Mouse (Mus musculus) limb, embryonic 14.5 days (tissue): Measurements from ENCODE around the gene Sebox. TPM values are rescaled to one million over a fixed set of nuclear protein-coding genes. Genes with fewer than 3 reads are reported as not detected.

Experiments
- ATAC-seq: fragments of 200-750 bp; cut with Nextera tagmentation; 2 replicates; pipeline ENCODE4 v1.8.0; 2017; ENCODE audit warnings: low read depth, moderate number of reproducible peaks, moderate TSS enrichment; ENCODE audit not compliant: low FRiP score
- DNase-seq: peaks from one replicate; pipeline ENCODE4 v3.0.0-alpha.2; 2015; ENCODE audit warnings: low spot score
- H3K27ac ChIP-seq: fragments of 300-500 bp; sonication (generic); replicated peaks from 2 replicates; pipeline ENCODE4 v1.5.1; 2014; ENCODE audit warnings: low read depth, mild to moderate bottlenecking, low read length, moderate library complexity, mixed read lengths
- H3K27me3 ChIP-seq: fragments of 300-500 bp; sonication (generic); 2 replicates; pipeline ENCODE4 v1.6.1; 2014; ENCODE audit warnings: low read length, mixed read lengths; ENCODE audit not compliant: control insufficient read depth, insufficient read depth
- H3K36me3 ChIP-seq: fragments of 300-500 bp; sonication (generic); 2 replicates; pipeline ENCODE4 v1.6.1; 2014; ENCODE audit warnings: mild to moderate bottlenecking, low read length, moderate library complexity, mixed read lengths; ENCODE audit not compliant: control insufficient read depth, insufficient read depth
- H3K4me1 ChIP-seq: fragments of 300-500 bp; sonication (generic); 2 replicates; pipeline ENCODE4 v1.6.1; 2014; ENCODE audit warnings: antibody characterized with exemption, low read length, mixed read lengths; ENCODE audit not compliant: control insufficient read depth, insufficient read depth
- H3K4me2 ChIP-seq: fragments of 300-500 bp; sonication (generic); replicated peaks from 2 replicates; pipeline ENCODE4 v1.6.1; 2014; ENCODE audit warnings: low read depth, mild to moderate bottlenecking, low read length, moderate library complexity; ENCODE audit not compliant: severe bottlenecking
- H3K4me3 ChIP-seq: fragments of 300-500 bp; sonication (generic); replicated peaks from 2 replicates; pipeline ENCODE4 v1.5.1; 2014; ENCODE audit warnings: low read length
- H3K9ac ChIP-seq: fragments of 300-500 bp; sonication (generic); 2 replicates; pipeline ENCODE4 v1.6.1; 2014; ENCODE audit warnings: mild to moderate bottlenecking, low read depth, low read length, moderate library complexity; ENCODE audit not compliant: severe bottlenecking
- H3K9me3 ChIP-seq: fragments of 300-500 bp; sonication (generic); 2 replicates; pipeline ENCODE4 v1.6.1; 2016; ENCODE audit warnings: low read length; ENCODE audit not compliant: control insufficient read depth
- POLR2A ChIP-seq: fragments of 200-500 bp; IDR thresholded peaks from 2 replicates; pipeline ENCODE4 v1.8.0; 2012; ENCODE audit warnings: inconsistent platforms, mild to moderate bottlenecking, moderate library complexity, borderline replicate concordance; ENCODE audit not compliant: insufficient read depth, insufficient read length; ENCODE audit errors: extremely low read depth
- WGBS: fragments of 180-500 bp; shearing (Covaris S2); extraction: QIAGEN DNeasy Blood & Tissue Kit; methylation state at CpG from one replicate; pipeline ENCODE4 v1.1.7; 2014; 5-methylcytosine and 5-hydroxymethylcytosine counted together
- polyA plus RNA-seq, 2 experiments: library from polyadenylated mRNA; depleted of rRNA in 1 of 2; stranded (reverse) in 1 of 2; unstranded in 1 of 2; fragments of >200 nt; fragmentation: Nextera tagmentation in 1 of 2; extraction: Ambion mirVana in 1 of 2; gene quantifications; 2 replicates each; pipeline versions ENCODE4 v1.2.1 to v1.2.3; 2012 to 2014

Sebox gene
- polyA plus RNA-seq, 2 experiments: not detected

DNA sequence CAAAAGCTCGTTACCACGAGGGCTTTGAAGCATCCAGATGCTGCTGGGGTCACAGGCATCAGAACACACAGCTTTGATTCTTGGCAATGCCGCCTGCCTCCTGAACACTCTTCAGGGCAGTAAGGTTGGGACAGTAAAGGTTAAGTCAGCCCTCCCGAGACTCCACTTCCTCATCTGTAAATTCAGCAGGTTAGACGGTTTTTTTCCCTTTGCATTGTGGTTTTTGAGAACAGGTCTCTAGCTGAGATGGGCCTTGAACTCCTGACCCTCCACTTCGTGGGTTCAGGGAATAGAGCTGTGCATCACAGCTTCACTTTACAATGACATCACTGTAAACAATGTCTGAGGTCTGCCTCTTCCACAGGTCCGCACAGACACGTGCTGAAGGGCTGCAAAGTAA is 41.9 kb downstream of the Sebox start:
- no peak overlapping the region for H3K9ac ChIP-seq
- ATAC-seq (no peak), DNase-seq (no peak)
- H3K4me2 ChIP-seq: no peak overlapping the region
- H3K4me3 ChIP-seq: no peak overlapping the region
- H3K4me1 ChIP-seq: peaks cover 12% of the 10 kb centered on the region
- no peak for TF ChIP-seq POLR2A
- WGBS: 68% methylated on average over 8 of the region's 8 CpGs
- H3K36me3 ChIP-seq: peaks cover 37% of the 10 kb centered on the region
- no peaks in the 10 kb centered on the region for H3K9me3 ChIP-seq
- H3K27ac ChIP-seq: no peak overlapping the region
- H3K27me3 ChIP-seq: no peaks in the 10 kb centered on the region

DNA sequence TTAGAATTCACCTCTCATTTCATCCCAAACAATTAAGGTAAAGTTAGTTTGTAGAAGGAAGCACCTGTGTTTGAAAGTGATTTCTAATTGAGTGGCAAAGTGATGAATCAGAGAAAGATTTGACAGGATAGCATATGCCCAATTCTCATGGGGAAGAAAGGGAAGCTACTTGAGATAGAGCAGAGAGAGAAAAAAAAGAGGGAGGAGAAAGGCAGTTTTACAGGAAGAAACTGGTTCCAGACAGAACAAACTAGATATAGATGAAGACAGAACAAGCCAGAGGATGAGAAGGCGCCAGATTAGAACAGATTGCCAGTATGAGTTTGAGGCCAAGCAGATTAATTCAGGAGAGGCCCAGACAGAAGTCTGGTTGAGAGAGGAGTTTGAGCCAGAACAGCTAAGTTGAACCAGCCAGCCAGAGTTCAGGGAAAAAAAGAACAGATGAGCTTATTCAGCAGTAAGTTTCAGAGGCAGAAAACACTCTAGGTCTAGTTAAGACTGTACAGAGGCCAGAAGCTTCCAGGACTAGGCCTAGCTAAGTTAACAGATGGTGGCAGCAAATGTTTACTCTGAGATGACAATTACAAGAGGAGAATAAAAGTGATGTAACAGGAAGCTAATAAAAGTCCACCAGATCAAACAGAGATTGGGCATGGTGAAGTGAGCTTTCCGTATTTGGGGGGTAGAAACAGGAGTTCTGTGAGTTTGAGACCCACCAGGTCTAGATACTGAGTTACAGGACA is 44.6 kb downstream of the Sebox start:
- no peak overlapping the region for H3K9ac ChIP-seq
- WGBS: 80% methylated on average over 2 of the region's 2 CpGs
- no peak for DNase-seq
- no peak for TF ChIP-seq POLR2A
- peaks cover 21% of the 10 kb centered on the region for H3K36me3 ChIP-seq
- H3K27ac ChIP-seq: no peak overlapping the region
- no peak overlapping the region for H3K4me3 ChIP-seq
- H3K4me1 ChIP-seq: peaks cover 15% of the 10 kb centered on the region
- no peaks in the 10 kb centered on the region for H3K9me3 ChIP-seq
- no peak overlapping the region for H3K4me2 ChIP-seq
- H3K27me3 ChIP-seq: no peaks in the 10 kb centered on the region
- no peak for ATAC-seq

DNA sequence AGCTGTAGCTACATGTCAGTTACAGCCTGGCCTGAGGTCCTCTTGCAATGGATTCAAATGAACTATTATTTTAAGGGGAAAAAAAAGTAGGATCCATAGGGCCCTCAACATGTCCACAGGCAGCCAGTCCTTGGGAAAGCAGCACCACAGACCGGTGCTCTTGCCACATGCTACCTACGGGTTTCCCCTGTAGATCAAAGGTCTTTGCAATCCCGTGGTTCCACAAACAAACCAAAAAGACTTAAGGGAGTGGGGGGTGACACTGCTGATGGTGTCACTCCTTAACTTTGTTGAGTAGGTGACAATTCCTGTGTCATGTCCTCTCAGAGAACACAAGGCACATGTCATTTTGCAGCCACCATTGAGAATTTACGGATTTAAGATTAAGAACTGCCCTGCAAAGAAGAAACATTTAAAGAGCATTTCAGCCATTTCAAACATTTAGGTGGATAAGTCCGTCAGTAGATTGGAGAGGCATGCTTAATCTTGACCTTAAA is 46.3 kb downstream of the Sebox start:
- no peak overlapping the region for H3K27ac ChIP-seq
- no peak for TF ChIP-seq POLR2A
- 7% methylated on average over 5 of the region's 5 CpGs for WGBS

DNA sequence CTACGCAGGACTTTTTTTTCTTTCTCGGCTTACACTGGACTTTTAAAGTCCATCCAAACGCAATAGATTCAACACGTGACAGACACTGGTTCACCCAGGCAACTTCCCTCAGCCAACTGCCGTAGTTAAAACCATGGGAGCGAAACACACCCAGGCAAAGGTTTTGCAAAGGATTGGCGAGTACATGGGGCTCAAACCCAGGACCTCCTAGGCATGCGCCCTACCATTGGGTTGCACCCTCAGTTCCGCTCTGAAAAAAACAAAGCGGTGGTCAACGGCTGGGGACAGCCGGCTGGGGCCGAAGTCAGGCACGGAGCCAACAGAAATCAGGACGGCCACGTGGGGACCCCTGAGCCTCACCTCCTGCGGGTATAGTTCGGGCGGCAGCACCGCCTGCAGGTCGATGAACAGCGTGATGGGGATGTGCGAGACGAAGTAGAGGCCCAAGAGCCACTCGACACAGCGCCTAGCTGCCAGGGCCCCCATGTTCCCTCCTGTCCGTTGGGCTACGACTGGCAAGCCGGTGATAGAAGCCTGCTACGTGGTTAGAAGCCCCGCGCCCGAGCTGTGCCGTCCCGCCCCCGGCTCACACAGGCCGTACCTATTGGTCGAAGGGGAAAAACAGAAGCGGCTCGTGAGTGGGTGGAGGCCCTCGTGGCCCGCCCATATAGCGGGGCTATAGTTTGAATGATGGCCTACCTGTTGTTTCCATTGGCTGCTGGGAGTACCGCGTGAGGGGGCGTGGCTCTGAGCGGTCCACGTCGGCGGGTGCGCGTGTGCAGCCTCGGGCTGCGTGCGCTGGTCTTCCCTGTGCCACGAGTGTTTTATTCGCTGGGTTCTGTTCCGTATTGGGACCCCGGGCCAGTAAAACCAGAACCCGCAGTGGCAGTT is 47.2 kb downstream of the Sebox start, which contains the start of gene Tmem97:
Gene Tmem97, minus strand, starts transcription at position 610 of the 891 bp plus-strand sequence.
- Histone ChIP-seq H3K36me3 (peaks cover 5% of the 10 kb centered on the region; the same call in 1 of the 2 replicates), H3K9ac (peak within 1 kb of the TSS; percentile 73), H3K27me3 (no peaks in the 10 kb centered on the region), H3K9me3 (no peaks in the 10 kb centered on the region), H3K4me1 (peaks cover 15% of the 10 kb centered on the region), H3K4me2 (peak within 1 kb of the TSS; percentile 79), H3K27ac (peak within 1 kb of the TSS; percentile 79), H3K4me3 (peak within 1 kb of the TSS; percentile 68)
- ATAC-seq (peak; percentile 100), DNase-seq (peak; percentile 99)
- TF ChIP-seq POLR2A: peak; percentile 75; the same call in 1 of the 2 replicates
- WGBS: under 1% methylated on average over 60 of the region's 60 CpGs

More for the DNA sequence above, 46.3 kb downstream of the Sebox start:
- DNase-seq: no peak
- H3K4me1 ChIP-seq: peaks cover 15% of the 10 kb centered on the region
- peaks cover 8% of the 10 kb centered on the region; the same call in 1 of the 2 replicates for H3K36me3 ChIP-seq
- H3K9me3 ChIP-seq: no peaks in the 10 kb centered on the region
- ATAC-seq: no peak
- peak overlapping the region; percentile 73 for H3K9ac ChIP-seq
- no peaks in the 10 kb centered on the region for H3K27me3 ChIP-seq
- H3K4me3 ChIP-seq: peak overlapping the region; percentile 68
- peak overlapping the region; percentile 79 for H3K4me2 ChIP-seq

DNA sequence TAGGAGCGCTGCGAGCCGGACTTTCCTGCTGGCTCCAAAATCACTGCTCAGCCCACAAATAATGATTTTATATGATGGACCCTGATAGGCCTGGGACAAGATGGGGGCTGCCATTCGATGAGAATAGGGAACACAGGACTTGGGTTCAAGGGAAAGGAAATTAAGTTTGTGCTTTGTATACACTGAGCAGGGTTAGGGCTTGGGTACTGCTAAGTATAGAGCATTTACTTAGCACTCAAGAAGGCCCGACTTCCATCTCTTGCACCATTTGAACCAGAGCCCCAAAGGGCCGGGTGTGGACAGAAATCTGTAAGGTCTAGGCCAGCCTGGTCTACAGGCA is 47.8 kb downstream of the Sebox start:
- Histone ChIP-seq H3K36me3 (no peaks in the 10 kb centered on the region), H3K9me3 (no peaks in the 10 kb centered on the region), H3K27ac (peak overlapping the region; percentile 79), H3K9ac (peak overlapping the region; percentile 63), H3K27me3 (no peaks in the 10 kb centered on the region), H3K4me1 (peaks cover 15% of the 10 kb centered on the region), H3K4me3 (peak overlapping the region; percentile 68), H3K4me2 (peak overlapping the region; percentile 79)
- DNase-seq (no peak), ATAC-seq (peak; percentile 24)
- TF ChIP-seq POLR2A: no peak
- 30% methylated on average over 6 of the region's 6 CpGs for WGBS

Other genes starting within 250 kb of the Sebox start
- 58.7 and 61.7 TPM in 2 replicates for gene 2610507B11Rik, start 241.7 kb upstream of the Sebox start, polyA plus RNA-seq (2012; rRNA removed)
- 72.6 and 82.1 TPM in 2 replicates for gene 2610507B11Rik, start 241.7 kb upstream of the Sebox start, polyA plus RNA-seq (2014; fragmentation: Nextera tagmentation; extraction: Ambion mirVana)
- gene BC030499, start 212.6 kb upstream of the Sebox start, polyA plus RNA-seq (2012; rRNA removed): 0.40 and 0.58 TPM in 2 replicates
- 0.21 and 0.23 TPM in 2 replicates for gene BC030499, start 212.6 kb upstream of the Sebox start, polyA plus RNA-seq (2014; fragmentation: Nextera tagmentation; extraction: Ambion mirVana)
- gene Spag5, start 201.9 kb upstream of the Sebox start, polyA plus RNA-seq (2012; rRNA removed): 56.6 and 57.3 TPM in 2 replicates
- gene Spag5, start 201.9 kb upstream of the Sebox start, polyA plus RNA-seq (2014; fragmentation: Nextera tagmentation; extraction: Ambion mirVana): 28.7 and 31.2 TPM in 2 replicates
- gene Aldoc, start 180.5 kb upstream of the Sebox start, polyA plus RNA-seq (2012; rRNA removed): 9.2 and 11.9 TPM in 2 replicates
- gene Aldoc, start 180.5 kb upstream of the Sebox start, polyA plus RNA-seq (2014; fragmentation: Nextera tagmentation; extraction: Ambion mirVana): 8.3 and 11.3 TPM in 2 replicates
- 95.5 and 135 TPM in 2 replicates for gene Pigs, start 175.0 kb upstream of the Sebox start, polyA plus RNA-seq (2012; rRNA removed)
- 79.7 and 88.4 TPM in 2 replicates for gene Pigs, start 175.0 kb upstream of the Sebox start, polyA plus RNA-seq (2014; fragmentation: Nextera tagmentation; extraction: Ambion mirVana)
- 114 and 143 TPM in 2 replicates for gene Unc119, start 160.0 kb upstream of the Sebox start, polyA plus RNA-seq (2012; rRNA removed)
- 55.7 and 66.9 TPM in 2 replicates for gene Unc119, start 160.0 kb upstream of the Sebox start, polyA plus RNA-seq (2014; fragmentation: Nextera tagmentation; extraction: Ambion mirVana)
- gene Foxn1, start 116.9 kb upstream of the Sebox start, polyA plus RNA-seq (2012; rRNA removed): 0.96 and 1.1 TPM in 2 replicates
- 1.9 and 2.0 TPM in 2 replicates for gene Foxn1, start 116.9 kb upstream of the Sebox start, polyA plus RNA-seq (2014; fragmentation: Nextera tagmentation; extraction: Ambion mirVana)
- gene Slc13a2, start 81.2 kb upstream of the Sebox start, polyA plus RNA-seq (2012; rRNA removed): 0.03 TPM in 1 of 2 replicates, not detected in the other
- gene Slc13a2, start 81.2 kb upstream of the Sebox start, polyA plus RNA-seq (2014; fragmentation: Nextera tagmentation; extraction: Ambion mirVana): 0.10 TPM in 1 of 2 replicates, not detected in the other
- 14.8 and 20.9 TPM in 2 replicates for gene Slc46a1, start 37.8 kb upstream of the Sebox start, polyA plus RNA-seq (2012; rRNA removed)
- gene Slc46a1, start 37.8 kb upstream of the Sebox start, polyA plus RNA-seq (2014; fragmentation: Nextera tagmentation; extraction: Ambion mirVana): 19.9 and 20.3 TPM in 2 replicates
- gene Sarm1, start 5.7 kb upstream of the Sebox start, polyA plus RNA-seq (2012; rRNA removed): 2.1 TPM in 2 replicates
- 1.7 and 2.6 TPM in 2 replicates for gene Sarm1, start 5.7 kb upstream of the Sebox start, polyA plus RNA-seq (2014; fragmentation: Nextera tagmentation; extraction: Ambion mirVana)
- gene Vtn, start 4.4 kb upstream of the Sebox start, polyA plus RNA-seq (2012; rRNA removed): 1.3 and 1.5 TPM in 2 replicates
- 0.41 and 0.43 TPM in 2 replicates for gene Vtn, start 4.4 kb upstream of the Sebox start, polyA plus RNA-seq (2014; fragmentation: Nextera tagmentation; extraction: Ambion mirVana)
- 30.2 and 39.8 TPM in 2 replicates for gene Tmem199, start 8.7 kb downstream of the Sebox start, polyA plus RNA-seq (2012; rRNA removed)
- gene Tmem199, start 8.7 kb downstream of the Sebox start, polyA plus RNA-seq (2014; fragmentation: Nextera tagmentation; extraction: Ambion mirVana): 39.7 and 40.1 TPM in 2 replicates
- 110 and 111 TPM in 2 replicates for gene Poldip2, start 8.7 kb downstream of the Sebox start, polyA plus RNA-seq (2012; rRNA removed)
- 164 and 166 TPM in 2 replicates for gene Poldip2, start 8.7 kb downstream of the Sebox start, polyA plus RNA-seq (2014; fragmentation: Nextera tagmentation; extraction: Ambion mirVana)
- 55.7 and 58.5 TPM in 2 replicates for gene Tnfaip1, start 32.9 kb downstream of the Sebox start, polyA plus RNA-seq (2012; rRNA removed)
- gene Tnfaip1, start 32.9 kb downstream of the Sebox start, polyA plus RNA-seq (2014; fragmentation: Nextera tagmentation; extraction: Ambion mirVana): 83.4 and 87.0 TPM in 2 replicates
- gene Ift20, start 32.9 kb downstream of the Sebox start, polyA plus RNA-seq (2012; rRNA removed): 105 and 133 TPM in 2 replicates
- gene Ift20, start 32.9 kb downstream of the Sebox start, polyA plus RNA-seq (2014; fragmentation: Nextera tagmentation; extraction: Ambion mirVana): 176 and 185 TPM in 2 replicates
- gene Tmem97, start 47.3 kb downstream of the Sebox start, polyA plus RNA-seq (2012; rRNA removed): 42.6 and 44.5 TPM in 2 replicates
- 82.9 and 103 TPM in 2 replicates for gene Tmem97, start 47.3 kb downstream of the Sebox start, polyA plus RNA-seq (2014; fragmentation: Nextera tagmentation; extraction: Ambion mirVana)
- gene Nlk, start 193.9 kb downstream of the Sebox start, polyA plus RNA-seq (2012; rRNA removed): 15.8 and 18.0 TPM in 2 replicates
- gene Nlk, start 193.9 kb downstream of the Sebox start, polyA plus RNA-seq (2014; fragmentation: Nextera tagmentation; extraction: Ambion mirVana): 10.1 and 11.9 TPM in 2 replicates
- 48.4 and 51.6 TPM in 2 replicates for gene Ccnq, start 248.3 kb downstream of the Sebox start, polyA plus RNA-seq (2012; rRNA removed)
- 40.4 and 50.7 TPM in 2 replicates for gene Ccnq, start 248.3 kb downstream of the Sebox start, polyA plus RNA-seq (2014; fragmentation: Nextera tagmentation; extraction: Ambion mirVana)